Mouse (Mus musculus) lung, postnatal 0 days (tissue): ENCODE data around the gene Plekhm1. TPM values are rescaled to one million over a fixed set of nuclear protein-coding genes. Genes with fewer than 3 reads are reported as not detected.

Source experiments
- ATAC-seq: fragments of 200-750 bp; cut with Nextera tagmentation; 2 replicates; pipeline ENCODE4 v1.8.0; 2017; ENCODE audit warnings: moderate library complexity
- DNase-seq: peaks from one replicate; pipeline ENCODE4 v3.0.0-alpha.2; 2016; ENCODE audit warnings: low spot score
- H3K27ac ChIP-seq: fragments of 300-500 bp; sonication (generic); 2 replicates; pipeline ENCODE4 v1.5.1; 2014; ENCODE audit warnings: antibody characterized with exemption, mild to moderate bottlenecking, low read length, mixed read lengths
- H3K27me3 ChIP-seq: fragments of 300-500 bp; sonication (generic); replicated peaks from 2 replicates; pipeline ENCODE4 v1.6.1; 2014; ENCODE audit warnings: low read length, mixed read lengths; ENCODE audit not compliant: insufficient read depth
- H3K36me3 ChIP-seq: fragments of 300-500 bp; sonication (generic); 2 replicates; pipeline ENCODE4 v1.6.1; 2014; ENCODE audit warnings: low read length, mixed read lengths; ENCODE audit not compliant: insufficient read depth
- H3K4me1 ChIP-seq: fragments of 300-500 bp; sonication (generic); 2 replicates; pipeline ENCODE4 v1.6.1; 2014; ENCODE audit warnings: antibody characterized with exemption, low read depth, low read length, mixed read lengths; ENCODE audit not compliant: insufficient read depth
- H3K4me2 ChIP-seq: fragments of 300-500 bp; sonication (generic); replicated peaks from 2 replicates; pipeline ENCODE4 v1.6.1; 2014; ENCODE audit warnings: low read depth, mild to moderate bottlenecking, low read length, moderate library complexity, mixed read lengths
- H3K4me3 ChIP-seq: fragments of 300-500 bp; sonication (generic); 2 replicates; pipeline ENCODE4 v1.5.1; 2014; ENCODE audit warnings: low read depth, low read length
- H3K9ac ChIP-seq: fragments of 300-500 bp; sonication (generic); replicated peaks from 2 replicates; pipeline ENCODE4 v1.6.1; 2014; ENCODE audit warnings: low read depth, mild to moderate bottlenecking
- H3K9me3 ChIP-seq: fragments of 300-500 bp; sonication (generic); 2 replicates; pipeline ENCODE4 v1.6.1; 2016; ENCODE audit warnings: low read length, mixed read lengths
- CTCF ChIP-seq: IDR thresholded peaks from 2 replicates; pipeline ENCODE4 v1.5.1; 2016; ENCODE audit warnings: antibody characterized with exemption, mild to moderate bottlenecking
- EP300 ChIP-seq: IDR thresholded peaks from 2 replicates; pipeline ENCODE4 v1.6.1; 2016; ENCODE audit warnings: antibody characterized with exemption, mild to moderate bottlenecking, control low read depth
- WGBS: fragments of 180-500 bp; shearing (Covaris S2); extraction: QIAGEN DNeasy Blood & Tissue Kit; methylation state at CpG from one replicate; pipeline ENCODE4 v1.1.7; 2014; 5-methylcytosine and 5-hydroxymethylcytosine counted together
- polyA plus RNA-seq: library from polyadenylated mRNA; unstranded; fragments of >200 nt; fragmentation: Nextera tagmentation; extraction: Ambion mirVana; gene quantifications from 2 replicates; pipeline ENCODE4 v1.2.1, GENCODE M21; 2015

Gene Plekhm1
- polyA plus RNA-seq, 1 experiment from 2014 or later = 8.1 TPM

DNA sequence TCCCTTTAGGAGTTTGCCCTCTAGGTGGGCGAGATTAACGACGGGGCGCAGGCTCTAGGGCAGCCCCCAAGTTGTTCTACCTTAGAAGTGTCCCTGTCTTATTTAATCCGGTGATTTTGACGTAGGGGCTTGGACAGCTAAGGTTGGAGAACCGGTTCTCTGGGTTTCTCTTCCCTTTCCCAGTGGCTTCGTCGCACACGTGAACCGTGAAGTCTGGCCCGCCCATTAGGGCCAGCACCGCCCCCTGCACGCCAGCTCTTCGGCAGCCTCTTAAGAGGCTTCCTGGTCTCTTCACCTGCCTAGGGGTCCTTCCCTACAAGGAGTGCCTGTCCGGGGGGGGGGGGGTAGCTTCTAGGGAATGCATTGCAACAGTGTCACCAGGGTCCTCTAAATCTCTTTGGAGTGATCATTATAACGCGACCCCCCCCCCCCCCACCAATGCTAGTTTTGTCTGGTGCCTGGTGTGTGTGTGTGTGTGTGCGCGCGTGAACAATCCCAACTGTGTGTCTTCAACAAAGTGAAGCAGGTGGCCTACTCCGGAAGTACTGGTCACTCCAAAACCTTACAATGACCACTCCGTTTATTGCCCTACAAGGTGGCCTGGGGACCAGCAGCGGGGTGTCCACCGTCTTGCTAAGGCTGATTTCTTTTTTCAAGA lies 51.0 kb downstream of the Plekhm1 start:
- ATAC-seq = peak; percentile 56

DNA sequence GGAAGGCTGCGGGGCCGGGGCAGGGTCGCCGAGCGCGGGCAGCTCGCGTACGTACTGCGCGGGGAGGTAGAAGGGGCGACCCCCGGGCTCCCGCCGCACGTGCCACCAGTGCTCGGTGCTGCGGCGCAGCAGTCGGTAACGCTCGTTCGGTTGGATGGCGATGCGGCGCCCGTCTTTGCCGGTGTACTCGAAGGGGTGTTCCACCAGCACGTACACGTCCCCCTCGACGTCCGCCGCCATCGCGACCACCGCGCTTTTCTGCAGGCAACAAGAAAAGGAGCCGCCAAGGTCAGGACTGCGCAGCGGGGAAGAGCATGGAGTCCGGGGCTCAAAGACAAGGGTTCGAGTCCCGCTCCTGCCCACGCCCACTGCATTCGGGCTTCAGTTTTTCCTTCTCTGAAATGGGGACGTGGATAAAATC lies 51.8 kb downstream of the Plekhm1 start:
- Histone ChIP-seq H3K4me3 (peak overlapping the region; percentile 57), H3K4me2 (peak overlapping the region; percentile 94), H3K36me3 (no peaks in the 10 kb centered on the region), H3K27me3 (peaks cover 3% of the 10 kb centered on the region; the same call in 1 of the 2 replicates), H3K27ac (peak overlapping the region; percentile 83; the same call in 1 of the 2 replicates), H3K9me3 (no peaks in the 10 kb centered on the region), H3K4me1 (peaks cover 10% of the 10 kb centered on the region), H3K9ac (peak overlapping the region; percentile 6; the same call in 1 of the 2 replicates)
- DNase-seq = no peak
- TF ChIP-seq CTCF = no peak
- TF ChIP-seq EP300 = no peak
- WGBS = 4% methylated on average over 48 of the region's 48 CpGs
- no peak for ATAC-seq

More for the DNA sequence above, 51.0 kb downstream of the Plekhm1 start:
- Histone ChIP-seq H3K27ac (peak overlapping the region; percentile 94), H3K36me3 (0 out of 2 replicates have a peak, but pooled peaks cover under 1% of the 10 kb centered on the region), H3K4me3 (peak overlapping the region; percentile 57), H3K4me2 (peak overlapping the region; percentile 94), H3K9ac (0 out of 2 replicates have a peak overlapping the region, but pooled peaks have one; percentile 6), H3K4me1 (peaks cover 10% of the 10 kb centered on the region), H3K27me3 (peaks cover 3% of the 10 kb centered on the region; the same call in 1 of the 2 replicates), H3K9me3 (no peaks in the 10 kb centered on the region)
- peak; percentile 95 for DNase-seq
- TF ChIP-seq EP300 (no peak), CTCF (no peak)
- 5% methylated on average over 24 of the region's 25 CpGs for WGBS

DNA sequence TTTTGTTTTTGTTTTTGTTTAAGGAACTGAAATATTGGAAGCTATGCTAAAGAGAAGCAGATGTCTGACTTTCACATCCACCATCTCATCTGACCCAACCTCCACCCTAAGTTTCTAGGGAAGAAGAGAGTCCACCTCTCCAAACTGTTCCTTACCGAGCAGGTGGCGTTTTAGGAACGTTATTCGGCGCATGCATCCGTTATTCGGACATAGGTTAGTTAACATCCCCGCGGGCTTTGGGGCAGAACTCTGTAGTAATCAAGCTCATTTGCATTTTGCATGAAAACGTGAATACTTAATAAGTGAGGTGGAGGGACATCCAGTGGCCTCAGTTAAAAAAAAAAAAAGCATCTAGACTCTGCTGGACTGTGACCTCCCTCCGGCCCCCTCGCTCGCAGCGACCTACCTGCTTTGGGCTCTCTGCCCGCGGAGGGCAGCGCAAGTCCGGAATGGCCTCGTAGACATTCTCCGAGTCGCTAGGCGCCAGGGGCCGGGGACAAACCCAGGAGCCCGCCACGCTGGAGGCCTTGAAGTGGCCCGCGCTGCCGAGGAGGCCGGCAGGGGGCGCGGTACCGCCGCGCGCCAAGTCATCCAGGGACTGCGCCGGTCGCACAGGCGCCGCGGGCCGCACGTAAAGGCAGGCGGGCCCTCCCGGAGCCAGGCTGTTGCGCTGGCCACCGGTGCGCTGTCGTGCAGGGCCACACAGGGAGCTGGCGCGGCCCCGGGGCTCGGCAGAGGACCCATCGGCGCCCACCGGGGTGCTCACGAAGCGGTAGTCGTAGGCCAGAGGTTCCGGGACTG lies 52.4 kb downstream of the Plekhm1 start:
- no peak for TF ChIP-seq EP300
- TF ChIP-seq CTCF = peak; percentile 87
- Histone ChIP-seq H3K9me3 (no peaks in the 10 kb centered on the region), H3K9ac (0 out of 2 replicates have a peak overlapping the region, but pooled peaks have one; percentile 6), H3K4me2 (peak overlapping the region; percentile 94), H3K27me3 (peaks cover 3% of the 10 kb centered on the region; the same call in 1 of the 2 replicates), H3K4me1 (peaks cover 10% of the 10 kb centered on the region), H3K36me3 (no peaks in the 10 kb centered on the region), H3K4me3 (peak overlapping the region; percentile 57), H3K27ac (peak overlapping the region; percentile 83; the same call in 1 of the 2 replicates)
- ATAC-seq (peak; percentile 63), DNase-seq (peak; percentile 93)
- WGBS = 6% methylated on average over 47 of the region's 60 CpGs

DNA sequence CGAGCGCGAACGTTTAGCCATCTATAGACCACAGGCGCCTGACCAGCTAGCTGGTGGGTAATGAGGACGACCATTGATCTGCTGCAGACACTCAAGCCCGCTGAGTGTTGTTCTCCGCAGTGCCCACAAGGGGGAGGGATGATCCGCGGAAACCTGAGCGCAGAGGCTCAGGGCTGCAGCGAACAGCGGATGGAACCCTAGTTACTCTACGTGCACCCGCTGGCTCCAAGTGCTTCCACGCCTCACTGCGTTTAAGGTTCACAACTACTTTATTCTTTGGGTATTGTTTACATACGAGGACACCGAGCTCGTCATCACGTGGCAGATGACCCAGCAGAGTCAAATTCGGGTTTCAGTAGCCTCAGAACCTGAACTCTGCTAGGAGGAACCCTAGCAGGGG lies 53.4 kb downstream of the Plekhm1 start:
- H3K4me3 ChIP-seq = no peak overlapping the region
- H3K27ac ChIP-seq = no peak overlapping the region
- peaks cover 3% of the 10 kb centered on the region; the same call in 1 of the 2 replicates for H3K27me3 ChIP-seq
- H3K9me3 ChIP-seq = no peaks in the 10 kb centered on the region
- peaks cover 9% of the 10 kb centered on the region for H3K4me1 ChIP-seq
- no peaks in the 10 kb centered on the region for H3K36me3 ChIP-seq
- H3K9ac ChIP-seq = no peak overlapping the region
- 0 out of 2 replicates have a peak, but pooled peaks have one; percentile 5 for ATAC-seq
- peak; percentile 88 for DNase-seq
- TF ChIP-seq EP300 (no peak), CTCF (peak; percentile 90)
- 4% methylated on average over 22 of the region's 22 CpGs for WGBS
- peak overlapping the region; percentile 9; the same call in 1 of the 2 replicates for H3K4me2 ChIP-seq

DNA sequence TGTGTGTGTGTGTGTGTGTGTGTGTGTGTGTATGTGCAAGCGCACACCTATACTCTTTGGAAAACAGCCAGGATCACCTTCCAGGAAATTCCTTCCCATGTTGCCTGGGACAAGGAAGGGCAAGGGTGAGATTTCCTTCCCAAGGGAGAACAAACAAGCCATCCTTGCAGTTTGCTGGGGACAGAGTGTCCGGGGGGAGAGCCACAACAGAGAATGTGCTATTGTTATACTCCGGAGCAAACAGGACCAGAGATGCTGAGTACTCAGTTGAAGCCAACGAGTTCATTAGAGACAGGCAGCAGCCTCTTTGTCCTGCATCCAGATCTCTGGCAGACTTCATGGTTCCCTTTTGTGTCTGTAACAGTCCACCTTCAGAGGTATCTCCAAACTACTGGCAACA lies 54.2 kb downstream of the Plekhm1 start:
- DNase-seq (no peak), ATAC-seq (no peak)
- H3K9ac ChIP-seq = no peak overlapping the region
- peaks cover 3% of the 10 kb centered on the region; the same call in 1 of the 2 replicates for H3K27me3 ChIP-seq
- no peak overlapping the region for H3K27ac ChIP-seq
- TF ChIP-seq CTCF = no peak
- TF ChIP-seq EP300 = 0 out of 2 replicates have a peak, but pooled peaks have one; percentile 11
- WGBS = 49% methylated on average over 4 of the region's 4 CpGs
- no peaks in the 10 kb centered on the region for H3K36me3 ChIP-seq
- H3K9me3 ChIP-seq = no peaks in the 10 kb centered on the region
- no peak overlapping the region for H3K4me3 ChIP-seq
- H3K4me2 ChIP-seq = peak overlapping the region; percentile 9; the same call in 1 of the 2 replicates
- H3K4me1 ChIP-seq = peaks cover 4% of the 10 kb centered on the region

DNA sequence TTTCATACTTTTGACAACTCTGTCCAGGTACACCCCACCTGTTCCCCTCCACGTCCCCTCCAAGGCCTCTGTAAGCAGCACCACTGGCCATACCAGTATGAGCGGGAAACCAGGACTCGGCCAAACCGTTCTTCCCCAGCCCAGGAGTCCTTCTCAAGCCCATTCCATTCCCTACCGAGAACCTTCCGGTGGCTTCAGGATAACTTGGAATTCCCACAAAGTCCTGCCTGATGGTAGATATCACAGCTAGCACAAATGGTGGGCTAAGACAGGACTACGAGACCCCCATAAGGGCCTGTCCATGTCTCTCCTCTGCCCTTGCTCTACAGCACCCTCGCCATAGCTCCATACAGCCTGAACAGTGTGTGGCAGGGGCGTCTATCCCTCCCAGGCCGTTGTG lies 54.8 kb downstream of the Plekhm1 start:
- TF ChIP-seq CTCF (no peak), EP300 (no peak)
- DNase-seq (no peak), ATAC-seq (no peak)
- Histone ChIP-seq H3K36me3 (no peaks in the 10 kb centered on the region), H3K27me3 (peaks cover 3% of the 10 kb centered on the region; the same call in 1 of the 2 replicates), H3K4me3 (no peak overlapping the region), H3K4me2 (no peak overlapping the region), H3K9me3 (no peaks in the 10 kb centered on the region), H3K4me1 (peaks cover 4% of the 10 kb centered on the region), H3K9ac (no peak overlapping the region), H3K27ac (no peak overlapping the region)
- WGBS = 90% methylated on average over 10 of the region's 10 CpGs
